Comparison of ENCODE assay signal across 28 mouse cellular contexts in genomic region chr8:10501750-10502149, GRCm38 (mm10).
"Had no signal": no experiment of that assay in that cellular context is flagged by ENCODE, and none has a peak within 500 bp of the region (broad histone marks: within the 10 kb centered on the region; RNA-seq: fewer than 3 reads in every experiment).

No protein-coding gene starts in this region.

- H3K27ac ChIP-seq: left cerebral cortex, adult 2 months; limb, embryonic 10.5 days; limb, embryonic 12.5 days; limb, embryonic 13.5 days; limb, embryonic 15.5 days; liver, embryonic 12.5 days; liver, embryonic 13.5 days; liver, embryonic 14.5 days; liver, embryonic 15.5 days; lung, embryonic 15.5 days; macrophage; midbrain, embryonic 10.5 days; midbrain, embryonic 12.5 days; midbrain, embryonic 13.5 days; midbrain, embryonic 15.5 days; neural tube, embryonic 12.5 days; neural tube, embryonic 13.5 days had no signal

- H3K4me2 ChIP-seq: limb, embryonic 12.5 days; limb, embryonic 13.5 days; limb, embryonic 15.5 days; liver, embryonic 11.5 days; liver, embryonic 12.5 days; liver, embryonic 13.5 days; liver, embryonic 15.5 days; lung, embryonic 14.5 days; lung, embryonic 15.5 days; midbrain, embryonic 11.5 days; midbrain, embryonic 12.5 days; midbrain, embryonic 13.5 days; midbrain, embryonic 15.5 days; neural tube, embryonic 12.5 days; neural tube, embryonic 13.5 days had no signal

- H3K4me1 ChIP-seq: limb, embryonic 15.5 days; liver, embryonic 12.5 days; liver, embryonic 13.5 days; liver, embryonic 15.5 days; lung, embryonic 15.5 days; megakaryocyte, embryonic 14.5 days had no signal

- ATAC-seq: liver, embryonic 12.5 days; liver, postnatal 0 days; midbrain, embryonic 13.5 days; midbrain, embryonic 15.5 days; midbrain, embryonic 16.5 days had no signal

- H3K36me3 ChIP-seq: limb, embryonic 10.5 days; limb, embryonic 12.5 days; limb, embryonic 13.5 days; limb, embryonic 15.5 days; liver, embryonic 12.5 days; liver, embryonic 13.5 days; liver, embryonic 15.5 days; lung, embryonic 15.5 days; midbrain, embryonic 10.5 days; midbrain, embryonic 12.5 days; midbrain, embryonic 15.5 days; neural tube, embryonic 12.5 days had no signal

- H3K4me3 ChIP-seq: left cerebral cortex, adult 2 months; limb, embryonic 10.5 days; limb, embryonic 12.5 days; limb, embryonic 13.5 days; limb, embryonic 15.5 days; liver, embryonic 12.5 days; liver, embryonic 13.5 days; liver, embryonic 15.5 days; lung, embryonic 15.5 days; megakaryocyte, embryonic 14.5 days; midbrain, embryonic 10.5 days; midbrain, embryonic 12.5 days; midbrain, embryonic 13.5 days; midbrain, embryonic 15.5 days; myocyte; neural tube, embryonic 12.5 days; neural tube, embryonic 13.5 days had no signal

- H3K9me3 ChIP-seq: limb, embryonic 10.5 days; limb, embryonic 12.5 days; limb, embryonic 13.5 days; limb, embryonic 15.5 days; liver, embryonic 12.5 days; liver, embryonic 13.5 days; liver, embryonic 15.5 days; lung, embryonic 15.5 days; midbrain, embryonic 10.5 days; midbrain, embryonic 12.5 days; midbrain, embryonic 13.5 days; midbrain, embryonic 15.5 days; neural tube, embryonic 12.5 days; neural tube, embryonic 13.5 days had no signal

- H3K27me3 ChIP-seq: limb, embryonic 12.5 days; limb, embryonic 13.5 days; limb, embryonic 15.5 days; liver, embryonic 12.5 days; liver, embryonic 13.5 days; liver, embryonic 15.5 days; lung, embryonic 15.5 days; midbrain, embryonic 13.5 days; midbrain, embryonic 15.5 days; neural tube, embryonic 12.5 days; neural tube, embryonic 13.5 days had no signal

- DNase-seq: layer of hippocampus, postnatal 36 days; left cerebral cortex, postnatal 4 days; liver; liver, embryonic 13.5 days; liver, postnatal 0 days; lung, embryonic 14.5 days; midbrain, embryonic 14.5 days had no signal

- H3K9ac ChIP-seq: limb, embryonic 12.5 days; limb, embryonic 13.5 days; limb, embryonic 15.5 days; liver, embryonic 12.5 days; liver, embryonic 13.5 days; liver, embryonic 14.5 days; liver, embryonic 15.5 days; liver, postnatal 0 days; lung, embryonic 14.5 days; lung, embryonic 15.5 days; midbrain, embryonic 12.5 days; midbrain, embryonic 13.5 days; midbrain, embryonic 15.5 days; neural tube, embryonic 12.5 days; neural tube, embryonic 13.5 days had no signal
